Mouse (Mus musculus) heart, embryonic 10.5 days (tissue): Measurements from ENCODE around the gene Krtap5-1. TPM values are rescaled to one million over a fixed set of nuclear protein-coding genes. Genes with fewer than 3 reads are reported as not detected.
"Not testable (repeated sequence)": the region's sequence is repeated elsewhere in the genome, so short reads cannot be mapped to it uniquely, and the experiment has no call there.

Source experiments
- DNase-seq: peaks from one replicate; pipeline ENCODE4 v3.0.0-alpha.2; 2017; ENCODE audit warnings: low spot score
- H3K27ac ChIP-seq: fragments of 300-500 bp; sonication (generic); 2 replicates; pipeline ENCODE4 v1.5.1; 2016; ENCODE audit warnings: mild to moderate bottlenecking
- H3K27me3 ChIP-seq: fragments of 300-500 bp; sonication (generic); 2 replicates; pipeline ENCODE4 v1.6.1; 2016; ENCODE audit warnings: mild to moderate bottlenecking; ENCODE audit not compliant: poor library complexity, insufficient read depth, severe bottlenecking
- H3K36me3 ChIP-seq: fragments of 300-500 bp; sonication (generic); 2 replicates; pipeline ENCODE4 v1.6.1; 2016; ENCODE audit warnings: mild to moderate bottlenecking, moderate library complexity
- H3K4me1 ChIP-seq: fragments of 300-500 bp; sonication (generic); 2 replicates; pipeline ENCODE4 v1.6.1; 2016; ENCODE audit warnings: mild to moderate bottlenecking
- H3K4me3 ChIP-seq: fragments of 300-500 bp; sonication (generic); 2 replicates; pipeline ENCODE4 v1.5.1; 2016; ENCODE audit warnings: mild to moderate bottlenecking, moderate library complexity
- H3K9me3 ChIP-seq: fragments of 300-500 bp; sonication (generic); 2 replicates; pipeline ENCODE4 v1.6.1; 2016; ENCODE audit warnings: mild to moderate bottlenecking, moderate library complexity
- WGBS: fragments of 180-500 bp; shearing (Covaris S2); methylation state at CpG from one replicate; pipeline ENCODE4 v1.1.7; 2016; 5-methylcytosine and 5-hydroxymethylcytosine counted together
- polyA plus RNA-seq: library from polyadenylated mRNA; unstranded; fragments of >200 nt; fragmentation: Nextera tagmentation; extraction: Ambion mirVana; gene quantifications from 2 replicates; pipeline ENCODE4 v1.2.1, GENCODE M21; 2016

Gene Krtap5-1
- polyA plus RNA-seq, 1 experiment from 2014 or later: not detected

GRCm38 (mm10) chr7:142322641-142323040, 25.7 kb upstream of the Krtap5-1 start:
- peak overlapping the region; percentile 85 for H3K27ac ChIP-seq
- WGBS: 83% methylated on average over 6 of the region's 6 CpGs
- H3K27me3 ChIP-seq: no peaks in the 10 kb centered on the region
- H3K36me3 ChIP-seq: no peaks in the 10 kb centered on the region
- no peak for DNase-seq
- peaks cover 70% of the 10 kb centered on the region for H3K4me1 ChIP-seq
- no peak overlapping the region for H3K4me3 ChIP-seq
- no peaks in the 10 kb centered on the region for H3K9me3 ChIP-seq

- not testable (repeated sequence) for DNase-seq, H3K27me3 ChIP-seq, H3K9me3 ChIP-seq, H3K36me3 ChIP-seq, H3K4me3 ChIP-seq
- Histone ChIP-seq H3K27ac (peak overlapping the region; percentile 85), H3K4me1 (peaks cover 72% of the 10 kb centered on the region)
- WGBS: 43% methylated on average over 6 of the region's 10 CpGs
Observed at GRCm38 (mm10) chr7:142321637-142322306, 24.9 kb upstream of the Krtap5-1 start.

- Histone ChIP-seq H3K9me3 (no peaks in the 10 kb centered on the region), H3K4me3 (no peak overlapping the region), H3K27me3 (no peaks in the 10 kb centered on the region), H3K27ac (peak overlapping the region; percentile 85), H3K36me3 (no peaks in the 10 kb centered on the region), H3K4me1 (peaks cover 67% of the 10 kb centered on the region)
- WGBS: 15% methylated on average over 2 of the region's 2 CpGs
- no peak for DNase-seq
Observed at GRCm38 (mm10) chr7:142320906-142321305, 24.0 kb upstream of the Krtap5-1 start.

- DNase-seq: no peak
- Histone ChIP-seq H3K9me3 (no peaks in the 10 kb centered on the region), H3K27me3 (no peaks in the 10 kb centered on the region), H3K36me3 (no peaks in the 10 kb centered on the region), H3K4me3 (no peak overlapping the region), H3K4me1 (peaks cover 65% of the 10 kb centered on the region), H3K27ac (peak overlapping the region; percentile 85)
- WGBS: 89% methylated on average over 11 of the region's 11 CpGs
Observed at GRCm38 (mm10) chr7:142319124-142319523, 22.2 kb upstream of the Krtap5-1 start.

GRCm38 (mm10) chr7:142317216-142317615, 20.3 kb upstream of the Krtap5-1 start:
- H3K4me1 ChIP-seq: peaks cover 59% of the 10 kb centered on the region
- H3K27me3 ChIP-seq: no peaks in the 10 kb centered on the region
- DNase-seq: no peak
- no peaks in the 10 kb centered on the region for H3K9me3 ChIP-seq
- no peaks in the 10 kb centered on the region for H3K36me3 ChIP-seq
- peak overlapping the region; percentile 82 for H3K27ac ChIP-seq
- 47% methylated on average over 5 of the region's 5 CpGs for WGBS
- H3K4me3 ChIP-seq: no peak overlapping the region

GRCm38 (mm10) chr7:142316558-142316957, 19.6 kb upstream of the Krtap5-1 start:
- no peaks in the 10 kb centered on the region for H3K36me3 ChIP-seq
- H3K27me3 ChIP-seq: no peaks in the 10 kb centered on the region
- no peak for DNase-seq
- H3K9me3 ChIP-seq: no peaks in the 10 kb centered on the region
- H3K27ac ChIP-seq: peak overlapping the region; percentile 82
- peaks cover 54% of the 10 kb centered on the region for H3K4me1 ChIP-seq
- 22% methylated on average over 6 of the region's 6 CpGs for WGBS
- no peak overlapping the region for H3K4me3 ChIP-seq

GRCm38 (mm10) chr7:142314600-142315285, 17.8 kb upstream of the Krtap5-1 start:
- no peak overlapping the region for H3K4me3 ChIP-seq
- no peak for DNase-seq
- H3K27me3 ChIP-seq: no peaks in the 10 kb centered on the region
- WGBS: 71% methylated on average over 5 of the region's 5 CpGs
- H3K9me3 ChIP-seq: no peaks in the 10 kb centered on the region
- H3K4me1 ChIP-seq: peaks cover 37% of the 10 kb centered on the region
- H3K27ac ChIP-seq: 0 out of 2 replicates have a peak overlapping the region, but pooled peaks have one; percentile 24
- no peaks in the 10 kb centered on the region for H3K36me3 ChIP-seq

GRCm38 (mm10) chr7:142303929-142304328, 7.0 kb upstream of the Krtap5-1 start:
- not testable (repeated sequence) for H3K9me3 ChIP-seq, H3K36me3 ChIP-seq, DNase-seq, H3K4me3 ChIP-seq, H3K27me3 ChIP-seq, H3K27ac ChIP-seq
- peaks cover 21% of the 10 kb centered on the region for H3K4me1 ChIP-seq
- WGBS: 70% methylated on average over 1 of the region's 1 CpGs

GRCm38 (mm10) chr7:142303249-142303648, 6.3 kb upstream of the Krtap5-1 start, which contains the start of gene Krtap5-4:
Krtap5-4 (plus strand) TSS chr7:142303549.
- H3K9me3 ChIP-seq: no peaks in the 10 kb centered on the region
- H3K27me3 ChIP-seq: peaks cover 6% of the 10 kb centered on the region
- 44% methylated on average over 3 of the region's 3 CpGs for WGBS
- H3K27ac ChIP-seq: no peak within 1 kb of the TSS; the same call in 1 of the 2 replicates
- no peaks in the 10 kb centered on the region for H3K36me3 ChIP-seq
- H3K4me3 ChIP-seq: no peak within 1 kb of the TSS
- DNase-seq: no peak
- peaks cover 21% of the 10 kb centered on the region for H3K4me1 ChIP-seq

- 10% methylated on average over 4 of the region's 4 CpGs for WGBS
- peaks cover 32% of the 10 kb centered on the region for H3K4me1 ChIP-seq
- H3K9me3 ChIP-seq, H3K27me3 ChIP-seq, DNase-seq, H3K36me3 ChIP-seq, H3K4me3 ChIP-seq, H3K27ac ChIP-seq: not testable (repeated sequence)
Observed at GRCm38 (mm10) chr7:142296108-142296507, 810 bp downstream of the Krtap5-1 start.

- Histone ChIP-seq H3K27ac (peak overlapping the region; percentile 44; the same call in 1 of the 2 replicates), H3K36me3 (no peaks in the 10 kb centered on the region), H3K9me3 (no peaks in the 10 kb centered on the region), H3K27me3 (no peaks in the 10 kb centered on the region), H3K4me1 (peaks cover 32% of the 10 kb centered on the region), H3K4me3 (no peak overlapping the region)
- no peak for DNase-seq
Observed at GRCm38 (mm10) chr7:142295418-142295817, 1.5 kb downstream of the Krtap5-1 start.

- H3K36me3 ChIP-seq, H3K27ac ChIP-seq, H3K4me3 ChIP-seq, DNase-seq, H3K9me3 ChIP-seq, H3K27me3 ChIP-seq: not testable (repeated sequence)
- peaks cover 28% of the 10 kb centered on the region for H3K4me1 ChIP-seq
- 6% methylated on average over 2 of the region's 2 CpGs for WGBS
Observed at GRCm38 (mm10) chr7:142293851-142294250, 3.1 kb downstream of the Krtap5-1 start.

- WGBS: 46% methylated on average over 9 of the region's 9 CpGs
- H3K36me3 ChIP-seq, H3K27ac ChIP-seq, H3K9me3 ChIP-seq, H3K27me3 ChIP-seq, DNase-seq, H3K4me3 ChIP-seq: not testable (repeated sequence)
- H3K4me1 ChIP-seq: peaks cover 27% of the 10 kb centered on the region
Observed at GRCm38 (mm10) chr7:142285910-142286612, 10.9 kb downstream of the Krtap5-1 start.
